Mouse (Mus musculus) heart, postnatal 0 days (tissue): ENCODE results near the gene Gm5134.

Experiments used
- CTCF ChIP-seq: IDR thresholded peaks from 2 replicates; pipeline ENCODE4 v1.5.1; 2016; ENCODE audit warnings: antibody characterized with exemption, control low read depth, low read depth
- EP300 ChIP-seq: IDR thresholded peaks from 2 replicates; pipeline ENCODE4 v1.6.1; 2016; ENCODE audit warnings: antibody characterized with exemption, low read depth

DNA sequence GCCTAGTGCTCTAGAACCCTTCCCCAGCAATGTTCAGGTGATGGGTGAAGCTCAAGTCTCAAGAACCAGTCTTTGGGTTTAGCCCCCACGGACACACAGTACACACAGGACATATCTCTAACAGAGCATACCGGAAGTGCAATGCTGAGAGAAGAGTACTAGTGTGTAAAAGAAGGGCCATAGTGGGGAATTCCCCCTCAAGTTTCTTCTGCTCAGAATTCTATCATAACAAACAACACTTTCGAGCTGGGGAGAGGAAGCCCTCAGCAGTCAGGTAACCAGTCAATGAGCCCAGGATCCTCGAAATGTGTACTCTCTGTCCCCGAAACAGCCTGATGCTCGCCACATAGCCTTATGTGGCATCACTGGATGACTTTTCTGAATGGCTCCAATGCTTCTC is 52.1 kb downstream of the Gm5134 start:
- TF ChIP-seq EP300: no peak
- no peak for TF ChIP-seq CTCF
